Mouse (Mus musculus) cerebellum, postnatal 4 days (tissue): ENCODE data around the gene Hmgcs2.

Experiments
- DNase-seq, 2 experiments: peaks; one replicate each; pipeline ENCODE4 v3.0.0; 2022; ENCODE audit warnings: low spot score in 2 of 2, mixed read lengths in 1 of 2

Gene Hmgcs2

GRCm38 (mm10) chr3:98336661-98337654 lies 56.7 kb downstream of the Hmgcs2 start:
- DNase-seq: no peak

GRCm38 (mm10) chr3:98338584-98339041 lies 58.4 kb downstream of the Hmgcs2 start:
- DNase-seq: peak in 1 of 2 experiments; percentile 32

- peak in 1 of 2 experiments; percentile 28 for DNase-seq
Observed at GRCm38 (mm10) chr3:98339097-98339705, 59.0 kb downstream of the Hmgcs2 start.

- peak in 1 of 2 experiments; percentile 62 for DNase-seq
Observed at GRCm38 (mm10) chr3:98339706-98340109, 59.5 kb downstream of the Hmgcs2 start, which contains the start of gene Phgdh. Gene Phgdh (minus strand): TSS chr3:98339990.

GRCm38 (mm10) chr3:98340818-98341594 lies 60.8 kb downstream of the Hmgcs2 start:
- no peak for DNase-seq

- DNase-seq: no peak
Observed at GRCm38 (mm10) chr3:98343235-98343634, 63.0 kb downstream of the Hmgcs2 start.

GRCm38 (mm10) chr3:98348106-98348505 lies 67.9 kb downstream of the Hmgcs2 start:
- DNase-seq: no peak

GRCm38 (mm10) chr3:98348705-98349104 lies 68.5 kb downstream of the Hmgcs2 start:
- DNase-seq: no peak

GRCm38 (mm10) chr3:98353892-98354291 lies 73.7 kb downstream of the Hmgcs2 start:
- DNase-seq: peak; percentile 46 to 76

- DNase-seq: no peak
Observed at GRCm38 (mm10) chr3:98355344-98356025, 75.2 kb downstream of the Hmgcs2 start.

GRCm38 (mm10) chr3:98356026-98356365 lies 75.8 kb downstream of the Hmgcs2 start:
- DNase-seq: no peak

GRCm38 (mm10) chr3:98356632-98357370 lies 76.6 kb downstream of the Hmgcs2 start:
- no peak for DNase-seq
